Mouse (Mus musculus): ENCODE data around the gene Adam33. TPM values are rescaled to one million over a fixed set of nuclear protein-coding genes. Genes with fewer than 3 reads are reported as not detected.
"Not testable (repeated sequence)": the region's sequence is repeated elsewhere in the genome, so short reads cannot be mapped to it uniquely, and the experiment has no call there.

The Adam33 gene
- polyA plus RNA-seq, 1 experiment from 2014 or later: 0.36 TPM

GRCm38 (mm10) chr2:131040854-131041825 lies 22.5 kb downstream of the Adam33 start:
- peak; percentile 71 for ATAC-seq (replicated peaks; ENCODE audit: low FRiP score)
- H3K27ac ChIP-seq (ENCODE audit: low read depth, low read length): no peak overlapping the region
- H3K4me2 ChIP-seq (ENCODE audit: low read depth, low read length, severe bottlenecking): peak overlapping the region; percentile 79
- H3K27me3 ChIP-seq (ENCODE audit: control insufficient read depth, insufficient read depth, low read length): peaks cover 36% of the 10 kb centered on the region
- H3K9ac ChIP-seq (ENCODE audit: low read length): no peak overlapping the region; the same call in 1 of the 2 replicates
- DNase-seq (ENCODE audit: low spot score): peak; percentile 66
- H3K9me3 ChIP-seq (ENCODE audit: control insufficient read depth, low read length): no peaks in the 10 kb centered on the region
- 0 out of 2 replicates have a peak, but pooled peaks cover 6% of the 10 kb centered on the region for H3K4me1 ChIP-seq (replicated peaks; ENCODE audit: control insufficient read depth, insufficient read depth, low read length)
- no peaks in the 10 kb centered on the region for H3K36me3 ChIP-seq (ENCODE audit: control insufficient read depth, insufficient read depth, low read length)
- WGBS: 3% methylated on average over 113 of the region's 115 CpGs
- H3K4me3 ChIP-seq (ENCODE audit: low read depth, low read length): peak overlapping the region; percentile 41

- H3K4me1 ChIP-seq (replicated peaks; ENCODE audit: control insufficient read depth, insufficient read depth, low read length): 0 out of 2 replicates have a peak, but pooled peaks cover 6% of the 10 kb centered on the region
- DNase-seq (ENCODE audit: low spot score) (no peak), ATAC-seq (replicated peaks; ENCODE audit: low FRiP score) (no peak)
- peaks cover 36% of the 10 kb centered on the region for H3K27me3 ChIP-seq (ENCODE audit: control insufficient read depth, insufficient read depth, low read length)
- H3K4me2 ChIP-seq (ENCODE audit: low read depth, low read length, severe bottlenecking): no peak overlapping the region
- no peak overlapping the region for H3K4me3 ChIP-seq (ENCODE audit: low read depth, low read length)
- no peaks in the 10 kb centered on the region for H3K36me3 ChIP-seq (ENCODE audit: control insufficient read depth, insufficient read depth, low read length)
- no peaks in the 10 kb centered on the region for H3K9me3 ChIP-seq (ENCODE audit: control insufficient read depth, low read length)
- no peak overlapping the region for H3K27ac ChIP-seq (ENCODE audit: low read depth, low read length)
- no peak overlapping the region for H3K9ac ChIP-seq (ENCODE audit: low read length)
- WGBS: 86% methylated on average over 5 of the region's 5 CpGs
Measured at GRCm38 (mm10) chr2:131038675-131039074, 24.9 kb downstream of the Adam33 start.

GRCm38 (mm10) chr2:131038197-131038596 lies 25.4 kb downstream of the Adam33 start:
- H3K27me3 ChIP-seq (ENCODE audit: control insufficient read depth, insufficient read depth, low read length): peaks cover 36% of the 10 kb centered on the region
- no peaks in the 10 kb centered on the region for H3K36me3 ChIP-seq (ENCODE audit: control insufficient read depth, insufficient read depth, low read length)
- 86% methylated on average over 6 of the region's 6 CpGs for WGBS
- H3K27ac ChIP-seq (ENCODE audit: low read depth, low read length): no peak overlapping the region
- no peak overlapping the region for H3K4me3 ChIP-seq (ENCODE audit: low read depth, low read length)
- no peak overlapping the region for H3K9ac ChIP-seq (ENCODE audit: low read length)
- H3K9me3 ChIP-seq (ENCODE audit: control insufficient read depth, low read length): no peaks in the 10 kb centered on the region
- ATAC-seq (replicated peaks; ENCODE audit: low FRiP score) (no peak), DNase-seq (ENCODE audit: low spot score) (no peak)
- no peak overlapping the region for H3K4me2 ChIP-seq (ENCODE audit: low read depth, low read length, severe bottlenecking)
- H3K4me1 ChIP-seq (replicated peaks; ENCODE audit: control insufficient read depth, insufficient read depth, low read length): 0 out of 2 replicates have a peak, but pooled peaks cover 6% of the 10 kb centered on the region

GRCm38 (mm10) chr2:131037226-131037990 lies 26.2 kb downstream of the Adam33 start:
- no peak overlapping the region for H3K9ac ChIP-seq (ENCODE audit: low read length)
- no peaks in the 10 kb centered on the region for H3K9me3 ChIP-seq (ENCODE audit: control insufficient read depth, low read length)
- no peak overlapping the region for H3K4me2 ChIP-seq (ENCODE audit: low read depth, low read length, severe bottlenecking)
- DNase-seq (ENCODE audit: low spot score): no peak
- H3K36me3 ChIP-seq (ENCODE audit: control insufficient read depth, insufficient read depth, low read length): no peaks in the 10 kb centered on the region
- ATAC-seq (replicated peaks; ENCODE audit: low FRiP score): no peak
- peaks cover 28% of the 10 kb centered on the region for H3K27me3 ChIP-seq (ENCODE audit: control insufficient read depth, insufficient read depth, low read length)
- no peak overlapping the region for H3K4me3 ChIP-seq (ENCODE audit: low read depth, low read length)
- WGBS: 75% methylated on average over 17 of the region's 17 CpGs
- 0 out of 2 replicates have a peak, but pooled peaks cover 6% of the 10 kb centered on the region for H3K4me1 ChIP-seq (replicated peaks; ENCODE audit: control insufficient read depth, insufficient read depth, low read length)
- H3K27ac ChIP-seq (ENCODE audit: low read depth, low read length): no peak overlapping the region

GRCm38 (mm10) chr2:131036757-131037156 lies 26.9 kb downstream of the Adam33 start:
- Histone ChIP-seq H3K9ac (ENCODE audit: low read length) (no peak overlapping the region), H3K4me2 (ENCODE audit: low read depth, low read length, severe bottlenecking) (no peak overlapping the region), H3K27ac (ENCODE audit: low read depth, low read length) (no peak overlapping the region), H3K27me3 (ENCODE audit: control insufficient read depth, insufficient read depth, low read length) (peaks cover 22% of the 10 kb centered on the region), H3K4me3 (ENCODE audit: low read depth, low read length) (no peak overlapping the region), H3K36me3 (ENCODE audit: control insufficient read depth, insufficient read depth, low read length) (no peaks in the 10 kb centered on the region), H3K9me3 (ENCODE audit: control insufficient read depth, low read length) (no peaks in the 10 kb centered on the region), H3K4me1 (replicated peaks; ENCODE audit: control insufficient read depth, insufficient read depth, low read length) (0 out of 2 replicates have a peak, but pooled peaks cover 6% of the 10 kb centered on the region)
- ATAC-seq (replicated peaks; ENCODE audit: low FRiP score) (no peak), DNase-seq (ENCODE audit: low spot score) (no peak)

GRCm38 (mm10) chr2:131036343-131036742 lies 27.3 kb downstream of the Adam33 start:
- Histone ChIP-seq H3K9ac (ENCODE audit: low read length) (no peak overlapping the region), H3K4me1 (replicated peaks; ENCODE audit: control insufficient read depth, insufficient read depth, low read length) (0 out of 2 replicates have a peak, but pooled peaks cover 4% of the 10 kb centered on the region), H3K4me3 (ENCODE audit: low read depth, low read length) (no peak overlapping the region), H3K36me3 (ENCODE audit: control insufficient read depth, insufficient read depth, low read length) (no peaks in the 10 kb centered on the region), H3K4me2 (ENCODE audit: low read depth, low read length, severe bottlenecking) (no peak overlapping the region), H3K27me3 (ENCODE audit: control insufficient read depth, insufficient read depth, low read length) (peaks cover 18% of the 10 kb centered on the region), H3K9me3 (ENCODE audit: control insufficient read depth, low read length) (no peaks in the 10 kb centered on the region), H3K27ac (ENCODE audit: low read depth, low read length) (no peak overlapping the region)
- 87% methylated on average over 2 of the region's 2 CpGs for WGBS
- DNase-seq (ENCODE audit: low spot score) (no peak), ATAC-seq (replicated peaks; ENCODE audit: low FRiP score) (no peak)

GRCm38 (mm10) chr2:131031406-131031805 lies 32.2 kb downstream of the Adam33 start:
- not testable (repeated sequence) for ATAC-seq (replicated peaks; ENCODE audit: low FRiP score); H3K9me3 ChIP-seq (ENCODE audit: control insufficient read depth, low read length); H3K9ac ChIP-seq (ENCODE audit: low read length); H3K4me2 ChIP-seq (ENCODE audit: low read depth, low read length, severe bottlenecking); H3K27me3 ChIP-seq (ENCODE audit: control insufficient read depth, insufficient read depth, low read length); H3K4me1 ChIP-seq (replicated peaks; ENCODE audit: control insufficient read depth, insufficient read depth, low read length); H3K27ac ChIP-seq (ENCODE audit: low read depth, low read length); H3K36me3 ChIP-seq (ENCODE audit: control insufficient read depth, insufficient read depth, low read length); H3K4me3 ChIP-seq (ENCODE audit: low read depth, low read length); DNase-seq (ENCODE audit: low spot score)
- WGBS: 55% methylated on average over 1 of the region's 1 CpGs

GRCm38 (mm10) chr2:131030998-131031397 lies 32.6 kb downstream of the Adam33 start:
- no peak overlapping the region for H3K27ac ChIP-seq (ENCODE audit: low read depth, low read length)
- DNase-seq (ENCODE audit: low spot score) (no peak), ATAC-seq (replicated peaks; ENCODE audit: low FRiP score) (no peak)
- no peak overlapping the region for H3K4me3 ChIP-seq (ENCODE audit: low read depth, low read length)
- H3K4me1 ChIP-seq (replicated peaks; ENCODE audit: control insufficient read depth, insufficient read depth, low read length): no peaks in the 10 kb centered on the region
- H3K27me3 ChIP-seq (ENCODE audit: control insufficient read depth, insufficient read depth, low read length): no peaks in the 10 kb centered on the region
- H3K9me3 ChIP-seq (ENCODE audit: control insufficient read depth, low read length): no peaks in the 10 kb centered on the region
- 97% methylated on average over 1 of the region's 1 CpGs for WGBS
- no peaks in the 10 kb centered on the region; the same call in 1 of the 2 replicates for H3K36me3 ChIP-seq (ENCODE audit: control insufficient read depth, insufficient read depth, low read length)
- H3K4me2 ChIP-seq (ENCODE audit: low read depth, low read length, severe bottlenecking): no peak overlapping the region
- H3K9ac ChIP-seq (ENCODE audit: low read length): no peak overlapping the region
